Mouse (Mus musculus) neural tube, embryonic 11.5 days (tissue): ENCODE measurements around the gene Bmp7. TPM values are rescaled to one million over a fixed set of nuclear protein-coding genes. Genes with fewer than 3 reads are reported as not detected.

ENCODE experiments used
- ATAC-seq: fragments of 200-750 bp; cut with Nextera tagmentation; 2 replicates; pipeline ENCODE4 v1.8.0; 2017; ENCODE audit warnings: moderate number of reproducible peaks, mild to moderate bottlenecking, moderate TSS enrichment, moderate library complexity; ENCODE audit not compliant: insufficient read depth, low FRiP score, low TSS enrichment
- DNase-seq: peaks from one replicate; pipeline ENCODE4 v3.0.0-alpha.2; 2015; ENCODE audit warnings: low spot score
- H3K27ac ChIP-seq: fragments of 300-500 bp; sonication (generic); 2 replicates; pipeline ENCODE4 v1.5.1; 2014; ENCODE audit warnings: low read depth, mild to moderate bottlenecking, low read length
- H3K27me3 ChIP-seq: fragments of 300-500 bp; sonication (generic); 2 replicates; pipeline ENCODE4 v1.6.1; 2014; ENCODE audit warnings: mild to moderate bottlenecking, low read length, mixed read lengths; ENCODE audit not compliant: control insufficient read depth, insufficient read depth
- H3K36me3 ChIP-seq: fragments of 300-500 bp; sonication (generic); 2 replicates; pipeline ENCODE4 v1.6.1; 2014; ENCODE audit warnings: mild to moderate bottlenecking, low read length, moderate library complexity, mixed read lengths; ENCODE audit not compliant: control insufficient read depth, insufficient read depth
- H3K4me1 ChIP-seq: fragments of 300-500 bp; sonication (generic); 2 replicates; pipeline ENCODE4 v1.6.1; 2014; ENCODE audit warnings: low read length, mixed read lengths; ENCODE audit not compliant: control insufficient read depth, insufficient read depth
- H3K4me2 ChIP-seq: fragments of 300-500 bp; sonication (generic); 2 replicates; pipeline ENCODE4 v1.6.1; 2014; ENCODE audit warnings: low read depth, mild to moderate bottlenecking, moderate library complexity
- H3K4me3 ChIP-seq: fragments of 300-500 bp; sonication (generic); 2 replicates; pipeline ENCODE4 v1.5.1; 2014; ENCODE audit warnings: low read depth, low read length
- H3K9ac ChIP-seq: fragments of 300-500 bp; sonication (generic); 2 replicates; pipeline ENCODE4 v1.6.1; 2014; ENCODE audit warnings: mild to moderate bottlenecking, low read length
- H3K9me3 ChIP-seq: fragments of 300-500 bp; sonication (generic); 2 replicates; pipeline ENCODE4 v1.6.1; 2016; ENCODE audit warnings: low read length; ENCODE audit not compliant: control insufficient read depth
- WGBS: fragments of 180-500 bp; shearing (Covaris S2); extraction: QIAGEN DNeasy Blood & Tissue Kit; methylation state at CpG from one replicate; pipeline ENCODE4 v1.1.7; 2014; 5-methylcytosine and 5-hydroxymethylcytosine counted together
- polyA plus RNA-seq: library from polyadenylated mRNA; unstranded; fragments of >200 nt; fragmentation: Nextera tagmentation; extraction: Ambion mirVana; gene quantifications from 2 replicates; pipeline ENCODE4 v1.2.1, GENCODE M21; 2014

Bmp7 gene
- polyA plus RNA-seq, 1 experiment from 2014 or later = 17.0 TPM

DNA sequence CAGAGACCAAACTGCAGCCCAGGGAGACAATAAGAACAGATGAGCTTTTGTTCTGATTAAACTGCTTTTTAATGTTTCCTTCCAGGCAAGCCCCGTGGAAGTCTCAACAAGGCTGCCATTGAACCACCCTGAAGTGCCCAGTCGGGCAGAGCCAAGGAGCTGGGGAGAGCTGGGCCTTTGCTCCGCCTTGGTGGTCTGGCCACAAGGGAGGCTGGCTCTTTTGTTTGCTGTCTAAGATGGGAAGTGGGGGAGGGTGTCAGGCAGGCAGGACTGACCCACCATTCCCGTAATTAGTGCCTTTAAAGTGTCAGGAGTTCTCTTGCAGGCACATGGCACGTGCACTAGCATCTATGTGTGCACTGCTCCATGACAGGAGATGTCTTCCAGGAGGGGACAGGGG is 18.5 kb upstream of the Bmp7 start:
- DNase-seq (peak; percentile 53), ATAC-seq (peak; percentile 65)
- H3K4me1 ChIP-seq = peaks cover 7% of the 10 kb centered on the region; the same call in 1 of the 2 replicates
- no peaks in the 10 kb centered on the region for H3K36me3 ChIP-seq
- H3K4me3 ChIP-seq = no peak overlapping the region
- H3K27me3 ChIP-seq = no peaks in the 10 kb centered on the region
- peaks cover 10% of the 10 kb centered on the region for H3K9me3 ChIP-seq
- WGBS = 6% methylated on average over 5 of the region's 5 CpGs
- peak overlapping the region; percentile 18; the same call in 1 of the 2 replicates for H3K9ac ChIP-seq
- H3K27ac ChIP-seq = 0 out of 2 replicates have a peak overlapping the region, but pooled peaks have one; percentile 54
- no peak overlapping the region for H3K4me2 ChIP-seq

DNA sequence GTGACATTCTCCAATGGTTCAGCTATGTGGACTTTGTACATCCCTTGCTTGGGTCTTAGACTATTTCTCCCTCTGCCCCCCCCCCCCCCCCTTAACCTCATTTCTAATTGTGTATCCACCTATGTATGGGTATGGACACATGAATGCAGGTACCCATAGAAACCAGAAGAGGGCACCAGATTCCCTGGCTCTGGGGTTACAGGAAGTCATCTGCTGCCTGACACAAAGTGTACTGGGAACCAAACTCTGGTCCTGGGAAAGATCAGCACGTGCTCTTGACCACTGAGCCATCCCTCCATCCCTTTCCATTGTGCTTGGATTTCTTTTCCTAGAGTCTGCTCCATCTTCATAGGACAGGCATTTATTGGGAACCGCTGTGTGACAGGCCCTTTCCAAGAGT is 11.9 kb upstream of the Bmp7 start:
- H3K36me3 ChIP-seq = no peaks in the 10 kb centered on the region
- H3K9ac ChIP-seq = no peak overlapping the region
- H3K4me1 ChIP-seq = no peaks in the 10 kb centered on the region
- 84% methylated on average over 2 of the region's 2 CpGs for WGBS
- H3K27me3 ChIP-seq = no peaks in the 10 kb centered on the region
- peaks cover 6% of the 10 kb centered on the region for H3K9me3 ChIP-seq
- no peak for ATAC-seq
- H3K4me3 ChIP-seq = no peak overlapping the region
- H3K27ac ChIP-seq = no peak overlapping the region
- DNase-seq = no peak
- H3K4me2 ChIP-seq = no peak overlapping the region

DNA sequence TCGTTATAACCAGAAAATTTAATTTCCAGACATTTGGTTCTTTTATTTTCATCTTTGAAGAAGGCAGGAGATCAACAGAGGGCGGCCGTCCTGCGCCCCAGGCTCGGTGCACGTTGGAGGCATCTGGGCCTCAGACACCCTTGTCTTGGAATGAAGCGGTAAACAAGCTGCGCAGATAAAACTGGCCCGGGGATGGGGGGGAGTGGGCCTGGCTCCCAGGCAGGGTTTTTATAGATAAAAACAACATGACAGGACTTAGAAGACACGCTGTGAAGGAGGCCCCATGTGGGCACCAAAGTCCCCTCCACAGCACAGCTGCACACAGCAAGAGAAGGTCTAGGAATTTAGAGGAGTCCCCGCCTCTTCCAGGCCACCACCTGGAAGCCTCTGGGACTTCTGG is 10.6 kb upstream of the Bmp7 start:
- DNase-seq (no peak), ATAC-seq (no peak)
- Histone ChIP-seq H3K4me3 (no peak overlapping the region), H3K36me3 (no peaks in the 10 kb centered on the region), H3K4me2 (no peak overlapping the region), H3K27me3 (no peaks in the 10 kb centered on the region), H3K4me1 (no peaks in the 10 kb centered on the region), H3K27ac (no peak overlapping the region), H3K9me3 (no peaks in the 10 kb centered on the region), H3K9ac (no peak overlapping the region)
- WGBS = 45% methylated on average over 11 of the region's 11 CpGs

DNA sequence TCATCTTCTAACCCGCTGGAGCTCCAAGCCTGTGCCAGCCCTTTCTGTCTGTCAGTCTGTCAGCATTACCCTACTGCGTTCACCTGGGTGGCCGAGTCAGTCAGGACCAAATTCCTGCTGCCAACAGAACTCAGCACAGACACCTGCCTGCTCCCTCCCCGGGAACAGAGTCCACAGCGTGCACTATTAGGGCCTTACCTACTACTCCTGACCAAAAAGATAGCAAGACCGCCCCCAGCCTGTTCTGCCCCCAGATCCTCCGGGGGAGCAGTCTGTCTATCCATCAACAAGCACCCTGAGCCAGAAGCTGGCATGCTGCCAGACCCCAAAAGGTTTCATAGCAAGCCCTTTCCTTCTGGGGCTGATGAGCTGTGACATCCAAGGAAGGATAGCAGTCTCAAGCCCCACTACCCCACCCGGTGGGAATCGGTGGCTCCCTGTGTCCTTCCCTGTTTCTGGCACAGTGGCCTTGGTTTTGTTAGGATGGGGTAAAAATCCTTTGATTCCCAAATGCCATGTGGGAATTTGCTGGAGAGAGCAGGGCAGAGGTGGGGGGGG is 10.1 kb upstream of the Bmp7 start:
- Histone ChIP-seq H3K27ac (no peak overlapping the region), H3K27me3 (no peaks in the 10 kb centered on the region), H3K4me1 (no peaks in the 10 kb centered on the region), H3K4me3 (no peak overlapping the region), H3K4me2 (no peak overlapping the region), H3K9ac (no peak overlapping the region), H3K36me3 (no peaks in the 10 kb centered on the region), H3K9me3 (no peaks in the 10 kb centered on the region)
- ATAC-seq (no peak), DNase-seq (no peak)
- WGBS = 77% methylated on average over 9 of the region's 9 CpGs

DNA sequence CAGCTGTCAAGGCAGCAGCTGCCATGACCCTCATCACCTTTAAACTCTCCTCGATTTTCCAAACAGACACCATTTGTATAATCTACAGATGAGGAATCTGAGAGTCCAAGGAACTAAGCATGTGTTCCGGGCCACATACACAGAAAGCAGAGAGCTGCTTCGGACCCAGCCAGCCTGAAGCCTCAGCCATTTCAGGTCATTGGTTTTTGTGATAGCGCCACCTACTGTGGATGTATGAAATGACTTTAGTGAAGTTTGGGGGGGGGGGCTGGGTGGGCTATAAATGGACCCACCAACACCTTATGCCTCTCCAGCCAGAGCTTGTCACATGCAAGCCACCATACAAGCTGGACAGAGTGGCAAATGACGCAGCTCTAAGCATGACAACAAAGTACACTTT is 8.9 kb upstream of the Bmp7 start:
- no peak overlapping the region for H3K9ac ChIP-seq
- ATAC-seq (no peak), DNase-seq (no peak)
- no peaks in the 10 kb centered on the region for H3K4me1 ChIP-seq
- H3K9me3 ChIP-seq = no peaks in the 10 kb centered on the region
- WGBS = 46% methylated on average over 5 of the region's 5 CpGs
- H3K4me2 ChIP-seq = no peak overlapping the region
- no peak overlapping the region for H3K27ac ChIP-seq
- no peaks in the 10 kb centered on the region for H3K36me3 ChIP-seq
- no peak overlapping the region for H3K4me3 ChIP-seq
- H3K27me3 ChIP-seq = no peaks in the 10 kb centered on the region

DNA sequence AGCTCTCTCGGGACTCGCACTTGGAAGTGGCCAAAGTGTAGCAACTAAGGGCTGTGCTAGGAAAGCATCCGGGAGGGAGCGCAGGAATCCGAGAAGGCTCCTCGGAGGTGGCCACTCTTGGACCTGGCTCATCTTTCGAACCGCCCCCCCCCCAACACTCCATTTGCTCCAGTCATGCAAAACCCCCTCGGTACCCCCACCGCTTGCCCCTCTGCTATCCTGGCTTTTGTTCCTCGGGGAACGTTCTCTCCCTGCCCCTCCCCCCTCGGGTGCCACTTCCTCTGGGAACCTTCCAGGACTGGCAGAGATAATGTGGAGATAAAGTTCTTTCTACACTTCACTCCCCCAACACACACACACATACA is 660 bp upstream of the Bmp7 start:
- H3K4me3 ChIP-seq = peak overlapping the region; percentile 47
- peak overlapping the region; percentile 48; the same call in 1 of the 2 replicates for H3K9ac ChIP-seq
- H3K4me1 ChIP-seq = peaks cover 32% of the 10 kb centered on the region
- ATAC-seq = 0 out of 2 replicates have a peak, but pooled peaks have one; percentile 22
- no peaks in the 10 kb centered on the region for H3K9me3 ChIP-seq
- 0% methylated on average over 12 of the region's 13 CpGs for WGBS
- no peaks in the 10 kb centered on the region for H3K36me3 ChIP-seq
- 0 out of 2 replicates have a peak overlapping the region, but pooled peaks have one; percentile 20 for H3K27ac ChIP-seq
- DNase-seq = no peak
- peaks cover 66% of the 10 kb centered on the region for H3K27me3 ChIP-seq
- H3K4me2 ChIP-seq = peak overlapping the region; percentile 90

DNA sequence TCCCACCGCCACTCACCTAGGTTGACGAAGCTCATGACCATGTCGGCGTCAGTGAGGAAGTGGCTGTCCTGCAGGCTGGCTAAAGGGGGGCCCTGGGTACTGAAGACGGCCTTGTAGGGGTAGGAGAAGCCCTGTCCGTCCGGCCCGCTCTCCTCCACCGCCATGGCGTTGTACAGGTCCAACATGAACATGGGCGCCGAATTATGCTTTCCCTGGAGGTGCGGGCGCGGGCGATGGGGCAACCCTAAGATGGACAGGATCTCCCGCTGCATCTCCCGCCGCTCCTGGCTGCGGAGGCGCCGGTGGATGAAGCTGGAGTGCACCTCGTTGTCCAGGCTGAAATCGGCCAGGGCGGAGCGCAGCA is 500 bp downstream of the Bmp7 start:
- WGBS = under 1% methylated on average over 26 of the region's 26 CpGs
- ATAC-seq (no peak), DNase-seq (peak; percentile 27)
- Histone ChIP-seq H3K4me2 (peak overlapping the region; percentile 90), H3K9ac (peak overlapping the region; percentile 48), H3K27ac (no peak overlapping the region), H3K27me3 (peaks cover 66% of the 10 kb centered on the region), H3K4me3 (peak overlapping the region; percentile 47), H3K36me3 (no peaks in the 10 kb centered on the region), H3K9me3 (no peaks in the 10 kb centered on the region), H3K4me1 (peaks cover 43% of the 10 kb centered on the region)

DNA sequence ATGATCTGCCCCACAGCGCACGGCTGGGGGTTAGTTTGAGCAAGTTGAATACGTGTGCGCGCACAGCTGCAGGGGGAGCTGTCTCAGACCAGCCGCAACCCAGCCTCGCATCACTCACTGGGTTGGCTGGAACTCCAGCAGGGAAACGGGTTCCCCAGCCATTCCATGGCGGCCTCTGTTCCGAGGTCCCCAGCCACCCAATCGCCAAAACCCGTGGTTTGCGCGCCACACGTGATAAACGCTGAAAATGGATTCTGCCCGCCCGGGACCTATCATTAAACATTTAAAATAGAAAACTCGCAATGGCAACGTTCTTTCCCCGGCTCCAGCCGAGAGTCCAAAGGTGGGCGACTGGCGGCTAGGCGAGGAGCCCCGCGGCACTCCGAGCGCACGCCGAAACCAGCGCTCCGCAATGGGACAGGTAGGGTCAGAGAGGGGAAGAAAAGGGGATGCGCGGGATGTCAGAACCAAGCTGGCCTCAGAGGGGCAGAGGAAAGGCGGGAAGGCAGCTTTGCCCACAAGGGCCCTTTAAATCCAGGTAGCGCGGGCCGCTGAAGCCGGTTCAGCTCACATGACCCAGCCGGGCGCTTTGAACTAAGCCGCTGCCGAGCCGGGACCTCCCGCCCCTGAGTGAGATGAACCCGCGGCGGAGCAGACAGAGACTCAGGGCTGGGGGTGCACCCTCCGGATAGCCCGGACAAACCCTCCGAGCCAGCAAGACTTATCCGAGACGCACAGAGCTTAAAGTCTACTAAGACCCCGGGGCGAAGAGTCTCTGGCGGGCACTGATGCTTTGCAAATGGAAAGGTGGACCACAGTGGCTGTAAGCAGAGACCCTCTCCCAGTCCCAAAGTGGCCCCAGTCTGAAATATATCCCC is 1.1 kb downstream of the Bmp7 start:
- Histone ChIP-seq H3K9ac (peak overlapping the region; percentile 48), H3K4me2 (peak overlapping the region; percentile 90), H3K27ac (no peak overlapping the region), H3K27me3 (peaks cover 66% of the 10 kb centered on the region), H3K4me3 (peak overlapping the region; percentile 47), H3K36me3 (no peaks in the 10 kb centered on the region), H3K9me3 (no peaks in the 10 kb centered on the region), H3K4me1 (peaks cover 50% of the 10 kb centered on the region)
- ATAC-seq = no peak
- under 1% methylated on average over 57 of the region's 57 CpGs for WGBS
- peak; percentile 49 for DNase-seq
